Mouse (Mus musculus) CH12.LX (cell line): ENCODE results near the gene Mgat3.

ENCODE experiments used
- CTCF ChIP-seq, 2 experiments: IDR thresholded peaks in 1 of 2; conservative IDR thresholded peaks in 1 of 2; 2 replicates each; pipeline ENCODE4 v1.5.1; 2011 to 2012; ENCODE audit warnings: low read depth in 2 of 2, low read length in 2 of 2, improper control_type of control experiment in 1 of 2, inconsistent platforms in 1 of 2, mild to moderate bottlenecking in 1 of 2, moderate library complexity in 1 of 2
- MAFK ChIP-seq: IDR thresholded peaks from 2 replicates; pipeline ENCODE4 v1.6.1; 2011; ENCODE audit warnings: low read length, improper control_type of control experiment; ENCODE audit not compliant: insufficient replicate concordance
- MAX ChIP-seq: IDR thresholded peaks from 2 replicates; pipeline ENCODE4 v1.6.1; 2011; ENCODE audit warnings: low read length, improper control_type of control experiment

GRCm38 (mm10) chr15:80157197-80157943, 16.2 kb upstream of the Mgat3 start:
- TF ChIP-seq CTCF (conservative IDR thresholded peaks at IDR 0.05 in 1 of 2, IDR thresholded peaks at IDR 0.05 in 1 of 2; ENCODE audit: low read depth in 2 of 2, low read length in 2 of 2) (no peak), MAX (no peak), MAFK (no peak)
